In genomic region chr3:124613287-124613686, GRCm38 (mm10) we compare ENCODE assay signal across 23 mouse cellular contexts. TPM values are rescaled to one million over a fixed set of nuclear protein-coding genes. Genes with fewer than 3 reads are reported as not detected.
DNase-seq lines count a peak whose midpoint lies in the region; ATAC-seq lines count a peak whose summit lies in the region.
"Had no signal": no experiment of that assay in that cellular context is flagged by ENCODE, and none has a peak within 500 bp of the region (broad histone marks: within the 10 kb centered on the region; RNA-seq: fewer than 3 reads in every experiment).

No protein-coding gene starts in this region.

- no peak overlapping the region for H3K27ac ChIP-seq in forebrain, embryonic 14.5 days (ENCODE audit: low read depth, low read length)
- H3K27ac ChIP-seq in forebrain, embryonic 12.5 days, result no peak overlapping the region
- no peak overlapping the region for H3K27ac ChIP-seq in heart, embryonic 12.5 days (ENCODE audit: poor library complexity, severe bottlenecking)
- H3K27ac ChIP-seq: heart, embryonic 15.5 days; hindbrain, embryonic 12.5 days; limb, embryonic 13.5 days; neural tube, embryonic 13.5 days had no signal

- no peaks in the 10 kb centered on the region for H3K4me1 ChIP-seq in forebrain, embryonic 14.5 days (ENCODE audit: control insufficient read depth, insufficient read depth, low read length)
- no peaks in the 10 kb centered on the region for H3K4me1 ChIP-seq in forebrain, embryonic 12.5 days
- H3K4me1 ChIP-seq in heart, embryonic 12.5 days (replicated peaks), result no peaks in the 10 kb centered on the region
- H3K4me1 ChIP-seq: heart, embryonic 15.5 days; hindbrain, embryonic 12.5 days; limb, embryonic 13.5 days; neural tube, embryonic 13.5 days had no signal

- no peaks in the 10 kb centered on the region for H3K36me3 ChIP-seq in forebrain, embryonic 14.5 days (ENCODE audit: control insufficient read depth, insufficient read depth, low read length)
- no peaks in the 10 kb centered on the region for H3K36me3 ChIP-seq in forebrain, embryonic 12.5 days (replicated peaks)
- H3K36me3 ChIP-seq in heart, embryonic 12.5 days, result no peaks in the 10 kb centered on the region
- H3K36me3 ChIP-seq: G1E; heart, embryonic 15.5 days; hindbrain, embryonic 12.5 days; limb, embryonic 13.5 days; neural tube, embryonic 13.5 days had no signal

- no peak overlapping the region for H3K9ac ChIP-seq in forebrain, embryonic 14.5 days (ENCODE audit: low read length)
- no peak overlapping the region for H3K9ac ChIP-seq in forebrain, embryonic 12.5 days
- no peak overlapping the region for H3K9ac ChIP-seq in heart, embryonic 12.5 days
- H3K9ac ChIP-seq: heart, embryonic 15.5 days; hindbrain, embryonic 12.5 days; limb, embryonic 13.5 days; neural tube, embryonic 13.5 days had no signal

- no peaks in the 10 kb centered on the region for H3K9me3 ChIP-seq in forebrain, embryonic 14.5 days (replicated peaks; ENCODE audit: control insufficient read depth, low read length)
- H3K9me3 ChIP-seq in forebrain, embryonic 12.5 days, result no peaks in the 10 kb centered on the region
- no peaks in the 10 kb centered on the region for H3K9me3 ChIP-seq in heart, embryonic 12.5 days (replicated peaks)
- H3K9me3 ChIP-seq: G1E; heart, embryonic 15.5 days; hindbrain, embryonic 12.5 days; limb, embryonic 13.5 days had no signal

- no peaks in the 10 kb centered on the region for H3K27me3 ChIP-seq in forebrain, embryonic 14.5 days (replicated peaks; ENCODE audit: control insufficient read depth, insufficient read depth, low read length)
- H3K27me3 ChIP-seq in forebrain, embryonic 12.5 days, result no peaks in the 10 kb centered on the region
- H3K27me3 ChIP-seq in heart, embryonic 12.5 days (replicated peaks), result no peaks in the 10 kb centered on the region
- H3K27me3 ChIP-seq: heart, embryonic 15.5 days; hindbrain, embryonic 12.5 days; limb, embryonic 13.5 days; neural tube, embryonic 13.5 days had no signal

- DNase-seq in forebrain, embryonic 14.5 days (ENCODE audit: low spot score), result peak; percentile 49
- peak; percentile 54 for DNase-seq in Muller cell, postnatal 12 days (ENCODE audit: inconsistent ontology term)
- peak; percentile 62 for DNase-seq in layer of hippocampus, adult 11-12 months (ENCODE audit: low spot score)
- peak; percentile 60 to 73 for DNase-seq in left cerebral cortex, adult 9 months (ENCODE audit: low spot score in 2 of 2)
- no peak for DNase-seq in urinary bladder, postnatal 4 days (ENCODE audit: low spot score in 2 of 2)
- DNase-seq in kidney, postnatal 14 days, result no peak
- DNase-seq: cerebellum, adult 18-20 months; kidney, postnatal 25 days; lung, postnatal 4 days; midbrain, embryonic 14.5 days; retina, postnatal 1 day; thymus, adult 18-20 months had no signal

- H3K4me2 ChIP-seq in forebrain, embryonic 14.5 days (ENCODE audit: low read length), result no peak overlapping the region
- no peak overlapping the region for H3K4me2 ChIP-seq in forebrain, embryonic 12.5 days
- H3K4me2 ChIP-seq in heart, embryonic 12.5 days, result no peak overlapping the region
- H3K4me2 ChIP-seq: heart, embryonic 15.5 days; hindbrain, embryonic 12.5 days; limb, embryonic 13.5 days; neural tube, embryonic 13.5 days had no signal

- peak; percentile 48; the same call in 1 of the 2 replicates for ATAC-seq in forebrain, embryonic 14.5 days
- no peak; the same call in 1 of the 2 replicates for ATAC-seq in forebrain, embryonic 12.5 days (ENCODE audit: low FRiP score)
- no peak for ATAC-seq in heart, embryonic 12.5 days (ENCODE audit: insufficient number of reproducible peaks, low FRiP score)
- ATAC-seq: intestine, postnatal 0 days had no signal

- WGBS in forebrain, embryonic 14.5 days, result 35% methylated on average over 1 of the region's 1 CpGs
- 67% methylated on average over 1 of the region's 1 CpGs for WGBS in forebrain, embryonic 12.5 days
- WGBS in heart, embryonic 12.5 days, result 43% methylated on average over 1 of the region's 1 CpGs

- H3K4me3 ChIP-seq in forebrain, embryonic 14.5 days (ENCODE audit: low read depth, low read length), result no peak overlapping the region
- no peak overlapping the region for H3K4me3 ChIP-seq in forebrain, embryonic 12.5 days (replicated peaks)
- no peak overlapping the region for H3K4me3 ChIP-seq in heart, embryonic 12.5 days
- H3K4me3 ChIP-seq: erythroblast, embryonic 14.5 days; heart, embryonic 15.5 days; hindbrain, embryonic 12.5 days; limb, embryonic 13.5 days; neural tube, embryonic 13.5 days had no signal

RNA-seq across cellular contexts. Expression of gene 1700003H04Rik, which starts 32.4 kb away (rescaled TPM):
- polyA plus RNA-seq in forebrain, embryonic 14.5 days (2014; fragmentation: Nextera tagmentation; extraction: Ambion mirVana), result not detected in 2 replicates
- polyA plus RNA-seq in forebrain, embryonic 12.5 days (2016; fragmentation: Nextera tagmentation; extraction: Ambion mirVana), result not detected in 2 replicates
- polyA plus RNA-seq in heart, embryonic 12.5 days (2016; fragmentation: Nextera tagmentation; extraction: Ambion mirVana), result not detected in 2 replicates
- polyA plus RNA-seq: C2C12; erythroblast, embryonic 14.5 days; G1E; heart, embryonic 15.5 days; hindbrain, embryonic 12.5 days; intestine, postnatal 0 days; limb, embryonic 13.5 days; liver, embryonic 16.5 days; midbrain, embryonic 14.5 days; neural tube, embryonic 13.5 days had no signal

Comparison
In these comparisons a context has a peak if more than half of its experiments do, and no peak if none do; other contexts are left out.
1. DNase-seq: peak in forebrain, embryonic 14.5 days (single experiment), Muller cell, postnatal 12 days (single experiment), layer of hippocampus, adult 11-12 months (single experiment) and left cerebral cortex, adult 9 months (2 of 2); none in urinary bladder, postnatal 4 days (0 of 2) and kidney, postnatal 14 days (single experiment).